Mouse (Mus musculus) cerebellum, adult 2 months (tissue): Measurements from ENCODE around the gene Tmem108. TPM values are rescaled to one million over a fixed set of nuclear protein-coding genes. Genes with fewer than 3 reads are reported as not detected.
A peak's percentile ranks its signal among the peaks of the same experiment; 100 is the strongest.

ENCODE experiments used
- DNase-seq, 2 experiments: peaks; one replicate each; pipeline ENCODE4 v3.0.0; 2021
- H3K27ac ChIP-seq: fragments of 200-500 bp; 2 replicates; pipeline ENCODE4 v1.5.1; 2012; ENCODE audit warnings: low read length, control low read depth, inconsistent platforms; ENCODE audit not compliant: insufficient read depth
- H3K27me3 ChIP-seq: fragments of 200-500 bp; 2 replicates; pipeline ENCODE4 v1.6.1; 2012; ENCODE audit warnings: inconsistent platforms, mild to moderate bottlenecking, low read length, moderate library complexity; ENCODE audit not compliant: control insufficient read depth, insufficient read depth
- H3K4me1 ChIP-seq: fragments of 200-500 bp; 2 replicates; pipeline ENCODE4 v1.6.1; 2011; ENCODE audit warnings: low read length; ENCODE audit not compliant: control insufficient read depth, insufficient read depth
- H3K4me3 ChIP-seq: fragments of 200-500 bp; replicated peaks from 2 replicates; pipeline ENCODE3; 2011; ENCODE audit warnings: mild to moderate bottlenecking, low read depth, low read length, control low read depth; ENCODE audit not compliant: insufficient read depth
- CTCF ChIP-seq: fragments of 200-500 bp; IDR thresholded peaks from 2 replicates; pipeline ENCODE4 v1.5.1; 2011; ENCODE audit warnings: low read depth, mild to moderate bottlenecking, control low read depth, low read length, moderate library complexity, borderline replicate concordance; ENCODE audit not compliant: insufficient read depth
- POLR2A ChIP-seq: fragments of 200-500 bp; IDR thresholded peaks from 2 replicates; pipeline ENCODE4 v1.6.1; 2011; ENCODE audit warnings: low read length, control low read depth, borderline replicate concordance; ENCODE audit not compliant: insufficient read depth
- WGBS: fragments of 180-500 bp; shearing (Covaris S2); methylation state at CpG from one replicate; pipeline ENCODE4 v1.1.7; 2018; 5-methylcytosine and 5-hydroxymethylcytosine counted together
- polyA plus RNA-seq: library from polyadenylated mRNA; depleted of rRNA; stranded (reverse); fragments of >200 nt; gene quantifications from 2 replicates; pipeline ENCODE4 v1.2.3, GENCODE M21; 2012

Gene Tmem108
- polyA plus RNA-seq, 1 experiment = 32.3 TPM

DNA sequence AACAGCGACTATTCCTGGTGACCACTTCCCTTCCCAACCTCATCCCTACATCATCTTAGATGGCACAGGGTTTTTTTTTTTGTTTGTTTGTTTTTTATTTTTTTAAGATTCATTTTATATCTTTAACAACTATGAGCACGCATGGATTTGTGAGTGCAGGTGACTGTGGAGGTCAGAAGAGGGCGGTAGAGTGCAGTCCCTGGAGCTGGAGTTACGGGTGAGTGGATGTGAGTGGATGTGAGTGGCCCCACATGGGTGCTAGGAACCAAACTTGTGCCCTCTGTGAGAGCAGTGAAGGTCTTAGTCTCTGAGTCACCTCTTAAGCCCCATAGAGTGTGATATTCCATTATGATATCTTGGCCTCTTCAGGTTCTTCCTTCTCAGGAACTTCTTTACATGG, 55.9 kb downstream of the Tmem108 start:
- Histone ChIP-seq H3K4me3 (no peak overlapping the region), H3K27ac (no peak overlapping the region), H3K4me1 (peaks cover 6% of the 10 kb centered on the region; the same call in 1 of the 2 replicates), H3K27me3 (no peaks in the 10 kb centered on the region)
- no peak for DNase-seq
- WGBS = 93% methylated on average over 4 of the region's 4 CpGs
- no peak for TF ChIP-seq POLR2A
- no peak for TF ChIP-seq CTCF

DNA sequence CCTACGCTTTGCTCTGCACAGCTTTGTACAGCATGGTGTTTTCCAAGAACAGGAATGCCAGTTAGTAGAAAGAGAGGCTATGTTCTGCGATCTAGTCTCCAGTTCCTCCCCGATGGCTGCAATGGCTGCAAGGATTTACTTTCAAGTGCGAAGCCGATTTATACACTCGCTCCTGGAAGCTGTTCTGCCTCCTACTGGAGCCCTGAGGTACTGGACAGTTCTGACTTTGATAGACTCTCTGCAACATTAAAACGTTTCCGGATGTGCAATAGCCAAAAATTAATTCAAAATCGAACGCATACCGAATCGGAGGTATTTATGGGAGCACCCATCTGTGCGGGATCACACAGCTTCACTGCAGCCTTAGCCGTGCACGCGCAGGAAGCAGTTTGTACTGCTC, 58.6 kb downstream of the Tmem108 start:
- Histone ChIP-seq H3K27ac (no peak overlapping the region), H3K4me3 (no peak overlapping the region), H3K4me1 (no peaks in the 10 kb centered on the region; the same call in 1 of the 2 replicates), H3K27me3 (no peaks in the 10 kb centered on the region)
- no peak for DNase-seq
- TF ChIP-seq POLR2A = no peak
- TF ChIP-seq CTCF = no peak
- WGBS = 85% methylated on average over 16 of the region's 16 CpGs

DNA sequence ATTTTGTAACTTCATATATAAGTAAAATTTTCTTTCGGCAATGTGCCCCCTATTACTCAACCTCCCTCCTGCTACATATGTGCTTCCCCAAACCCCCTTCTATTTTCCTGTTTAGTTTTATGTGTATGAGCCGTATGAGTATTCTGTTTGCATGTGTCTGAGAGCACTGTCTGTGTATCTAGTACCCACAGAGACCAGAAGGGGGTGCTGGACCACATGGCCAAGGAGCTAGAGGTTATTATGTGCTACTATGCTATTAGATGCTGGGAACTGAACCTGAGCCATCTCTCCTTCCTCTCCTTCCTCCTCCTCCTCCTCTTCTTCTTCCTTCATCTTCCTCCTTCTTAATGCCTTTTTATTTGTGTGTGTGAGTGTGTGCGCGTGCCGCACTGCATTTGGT, 59.2 kb downstream of the Tmem108 start:
- peak; percentile 27; the same call in 1 of the 2 replicates for TF ChIP-seq CTCF
- TF ChIP-seq POLR2A = no peak
- Histone ChIP-seq H3K4me1 (no peaks in the 10 kb centered on the region; the same call in 1 of the 2 replicates), H3K27ac (no peak overlapping the region), H3K4me3 (no peak overlapping the region), H3K27me3 (no peaks in the 10 kb centered on the region)
- WGBS = 90% methylated on average over 5 of the region's 5 CpGs
- no peak for DNase-seq

GRCm38 (mm10) chr9:103701448-103701847, 60.2 kb downstream of the Tmem108 start:
- WGBS = 62% methylated on average over 4 of the region's 4 CpGs
- no peak for DNase-seq
- Histone ChIP-seq H3K27me3 (no peaks in the 10 kb centered on the region), H3K4me1 (no peaks in the 10 kb centered on the region; the same call in 1 of the 2 replicates), H3K27ac (no peak overlapping the region), H3K4me3 (no peak overlapping the region)
- no peak for TF ChIP-seq CTCF
- TF ChIP-seq POLR2A = no peak

DNA sequence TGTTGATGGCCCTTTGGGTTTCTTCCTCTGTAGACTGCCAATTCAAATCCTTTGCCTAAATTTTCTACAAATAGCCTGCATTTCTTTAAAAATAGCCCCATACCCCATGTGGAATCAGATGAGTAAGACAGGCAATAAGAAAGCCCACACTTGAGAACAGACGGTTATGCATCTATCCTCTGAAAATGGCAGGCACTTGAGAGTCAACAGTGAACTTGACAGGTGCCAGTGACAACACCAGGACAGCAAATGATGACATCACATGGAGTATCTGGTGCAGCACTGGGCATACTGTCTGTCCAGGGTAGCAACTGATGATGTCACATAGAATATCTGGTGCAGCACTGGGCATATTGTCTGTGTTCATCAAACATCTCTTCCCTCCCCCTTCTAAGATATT, 61.4 kb downstream of the Tmem108 start:
- no peaks in the 10 kb centered on the region for H3K27me3 ChIP-seq
- H3K27ac ChIP-seq = no peak overlapping the region
- TF ChIP-seq POLR2A (no peak), CTCF (no peak)
- no peak for DNase-seq
- no peak overlapping the region for H3K4me3 ChIP-seq
- 73% methylated on average over 1 of the region's 1 CpGs for WGBS
- no peaks in the 10 kb centered on the region; the same call in 1 of the 2 replicates for H3K4me1 ChIP-seq

DNA sequence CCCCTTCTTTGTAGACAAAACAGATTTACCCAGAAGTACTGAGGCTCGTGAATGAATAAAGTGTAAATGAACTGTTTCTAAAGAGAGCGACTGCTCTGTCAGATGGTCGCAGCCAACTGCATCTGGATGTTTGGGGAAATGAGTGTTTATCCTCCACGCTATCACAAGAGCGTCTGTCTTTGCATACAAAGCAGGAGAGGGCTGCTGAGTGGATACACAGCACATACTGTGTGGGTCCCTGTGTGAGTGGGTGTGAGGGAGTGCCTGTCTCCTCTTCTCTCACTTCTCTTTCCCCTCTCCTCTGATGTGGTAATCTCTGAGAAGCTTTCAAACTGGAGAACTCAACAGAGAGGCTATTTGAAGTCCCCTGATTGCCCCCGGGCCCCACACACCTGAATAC, 64.7 kb downstream of the Tmem108 start:
- Histone ChIP-seq H3K27me3 (no peaks in the 10 kb centered on the region), H3K4me1 (peaks cover 8% of the 10 kb centered on the region), H3K27ac (no peak overlapping the region), H3K4me3 (no peak overlapping the region)
- no peak for DNase-seq
- 86% methylated on average over 6 of the region's 6 CpGs for WGBS
- TF ChIP-seq POLR2A (no peak), CTCF (no peak)

- TF ChIP-seq POLR2A (no peak), CTCF (no peak)
- no peak overlapping the region for H3K27ac ChIP-seq
These were observed 67.8 kb downstream of the Tmem108 start for GRCm38 (mm10) chr9:103693826-103694225.

GRCm38 (mm10) chr9:103692699-103693098, 68.9 kb downstream of the Tmem108 start:
- H3K4me3 ChIP-seq = no peak overlapping the region
- 48% methylated on average over 4 of the region's 4 CpGs for WGBS
- peaks cover 12% of the 10 kb centered on the region for H3K4me1 ChIP-seq
- H3K27me3 ChIP-seq = no peaks in the 10 kb centered on the region
- H3K27ac ChIP-seq = no peak overlapping the region
- DNase-seq = no peak
- TF ChIP-seq POLR2A = no peak
- TF ChIP-seq CTCF = no peak

More at GRCm38 (mm10) chr9:103693826-103694225, 67.8 kb downstream of the Tmem108 start:
- DNase-seq = peak; percentile 47 to 79
- Histone ChIP-seq H3K4me3 (no peak overlapping the region), H3K27me3 (no peaks in the 10 kb centered on the region), H3K4me1 (peaks cover 11% of the 10 kb centered on the region)
